Mouse (Mus musculus): ENCODE results near the gene Irf2. TPM values are rescaled to one million over a fixed set of nuclear protein-coding genes. Genes with fewer than 3 reads are reported as not detected.

The Irf2 gene
- polyA plus RNA-seq, 1 experiment from 2014 or later = 11.0 TPM

DNA sequence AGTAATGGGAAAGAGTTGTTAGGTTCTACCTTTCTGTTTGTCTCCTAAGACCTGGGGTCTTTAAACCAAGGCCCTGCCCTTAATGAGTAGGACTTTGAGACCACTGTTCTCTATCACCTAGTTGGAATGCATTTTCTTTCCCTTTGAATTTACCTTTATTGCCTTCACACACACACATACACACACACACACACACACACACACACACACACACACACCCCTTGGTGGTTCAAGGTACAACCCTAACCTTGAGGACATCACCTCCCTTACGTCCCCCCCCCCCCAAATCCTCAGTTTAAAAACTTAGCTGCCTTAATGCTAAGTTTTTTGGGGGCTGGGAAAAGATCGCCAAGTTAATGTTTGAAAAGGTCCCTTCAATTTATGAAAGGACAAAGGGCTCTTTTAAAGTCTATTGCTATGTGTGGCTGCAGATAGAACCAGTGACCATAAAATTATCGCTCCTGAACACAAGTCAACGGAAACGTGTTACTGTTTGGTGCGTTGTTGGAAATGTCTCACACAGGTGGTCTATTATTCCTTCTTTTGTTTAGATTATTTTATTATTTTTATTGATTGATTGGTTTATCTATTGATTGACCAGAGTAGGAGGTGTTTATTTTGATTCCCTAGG is 108.6 kb downstream of the Irf2 start:
- 93% methylated on average over 6 of the region's 6 CpGs for whole genome bisulfite sequencing
- H3K27ac ChIP-seq = no peak overlapping the region
- H3K4me1 ChIP-seq (replicated peaks; ENCODE audit: control insufficient read depth, insufficient read depth, low read length) = no peaks in the 10 kb centered on the region
- no peaks in the 10 kb centered on the region for H3K27me3 ChIP-seq (ENCODE audit: control insufficient read depth, insufficient read depth, low read length)
- no peak for ATAC-seq (ENCODE audit: low FRiP score)
- H3K9ac ChIP-seq = no peak overlapping the region
- DNase-seq (ENCODE audit: low spot score) = no peak
- H3K4me3 ChIP-seq (replicated peaks; ENCODE audit: low read length) = no peak overlapping the region
- H3K4me2 ChIP-seq (replicated peaks) = no peak overlapping the region
- H3K36me3 ChIP-seq (replicated peaks; ENCODE audit: control insufficient read depth, insufficient read depth) = peaks cover 4% of the 10 kb centered on the region; the same call in 1 of the 2 replicates
- H3K9me3 ChIP-seq (ENCODE audit: control insufficient read depth, low read length) = no peaks in the 10 kb centered on the region

DNA sequence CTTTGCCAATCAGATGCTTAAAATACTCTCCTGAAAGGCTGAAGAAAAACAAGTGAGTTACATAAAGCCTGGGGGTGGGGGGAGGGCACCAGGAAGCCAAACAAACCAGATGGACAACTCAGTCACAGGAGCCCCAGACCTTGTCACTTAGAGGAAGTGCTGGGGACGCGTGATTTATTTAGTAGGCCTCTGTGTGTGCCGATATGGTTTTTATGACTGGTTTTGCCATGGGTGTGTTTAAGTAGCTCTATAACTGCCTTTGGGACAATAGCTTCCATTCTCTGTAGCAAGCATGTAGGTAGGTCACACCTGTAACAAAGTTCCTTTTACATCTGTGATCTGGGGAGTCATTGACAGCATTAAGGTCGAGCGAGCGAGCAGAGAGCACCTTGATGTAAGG is 109.4 kb downstream of the Irf2 start:
- ATAC-seq (ENCODE audit: low FRiP score) (no peak), DNase-seq (ENCODE audit: low spot score) (no peak)
- Histone ChIP-seq H3K27ac (no peak overlapping the region), H3K36me3 (replicated peaks; ENCODE audit: control insufficient read depth, insufficient read depth) (peaks cover 4% of the 10 kb centered on the region; the same call in 1 of the 2 replicates), H3K27me3 (ENCODE audit: control insufficient read depth, insufficient read depth, low read length) (no peaks in the 10 kb centered on the region), H3K4me1 (replicated peaks; ENCODE audit: control insufficient read depth, insufficient read depth, low read length) (no peaks in the 10 kb centered on the region), H3K4me3 (replicated peaks; ENCODE audit: low read length) (no peak overlapping the region), H3K4me2 (replicated peaks) (no peak overlapping the region), H3K9ac (no peak overlapping the region), H3K9me3 (ENCODE audit: control insufficient read depth, low read length) (no peaks in the 10 kb centered on the region)
- WGBS = 90% methylated on average over 6 of the region's 6 CpGs

DNA sequence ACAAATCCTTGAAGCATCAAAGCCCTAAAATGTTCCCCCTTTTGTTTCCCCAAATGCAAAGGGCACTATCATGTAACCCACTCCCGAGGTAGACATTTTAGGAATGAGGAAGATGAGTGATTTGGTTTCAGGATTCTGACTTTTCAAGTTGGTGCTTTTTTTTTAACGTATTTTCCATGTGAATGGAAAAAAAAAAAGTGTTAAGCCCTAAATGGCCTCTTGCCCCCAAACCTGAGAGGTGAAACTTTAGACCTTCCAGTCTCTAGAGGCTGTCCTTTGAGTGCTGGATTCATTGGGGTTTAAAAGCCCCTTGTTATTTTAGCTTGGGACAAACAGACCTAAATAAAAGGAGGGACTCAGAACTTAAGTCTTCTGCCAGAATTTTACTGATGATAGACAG is 109.9 kb downstream of the Irf2 start:
- no peak for ATAC-seq (ENCODE audit: low FRiP score)
- H3K27ac ChIP-seq = no peak overlapping the region
- H3K4me3 ChIP-seq (replicated peaks; ENCODE audit: low read length) = no peak overlapping the region
- H3K36me3 ChIP-seq (replicated peaks; ENCODE audit: control insufficient read depth, insufficient read depth) = peaks cover 4% of the 10 kb centered on the region; the same call in 1 of the 2 replicates
- H3K4me1 ChIP-seq (replicated peaks; ENCODE audit: control insufficient read depth, insufficient read depth, low read length) = no peaks in the 10 kb centered on the region
- no peaks in the 10 kb centered on the region for H3K9me3 ChIP-seq (ENCODE audit: control insufficient read depth, low read length)
- no peak for DNase-seq (ENCODE audit: low spot score)
- H3K27me3 ChIP-seq (ENCODE audit: control insufficient read depth, insufficient read depth, low read length) = no peaks in the 10 kb centered on the region
- no peak overlapping the region for H3K9ac ChIP-seq
- WGBS = 63% methylated on average over 2 of the region's 2 CpGs
- H3K4me2 ChIP-seq (replicated peaks) = no peak overlapping the region

DNA sequence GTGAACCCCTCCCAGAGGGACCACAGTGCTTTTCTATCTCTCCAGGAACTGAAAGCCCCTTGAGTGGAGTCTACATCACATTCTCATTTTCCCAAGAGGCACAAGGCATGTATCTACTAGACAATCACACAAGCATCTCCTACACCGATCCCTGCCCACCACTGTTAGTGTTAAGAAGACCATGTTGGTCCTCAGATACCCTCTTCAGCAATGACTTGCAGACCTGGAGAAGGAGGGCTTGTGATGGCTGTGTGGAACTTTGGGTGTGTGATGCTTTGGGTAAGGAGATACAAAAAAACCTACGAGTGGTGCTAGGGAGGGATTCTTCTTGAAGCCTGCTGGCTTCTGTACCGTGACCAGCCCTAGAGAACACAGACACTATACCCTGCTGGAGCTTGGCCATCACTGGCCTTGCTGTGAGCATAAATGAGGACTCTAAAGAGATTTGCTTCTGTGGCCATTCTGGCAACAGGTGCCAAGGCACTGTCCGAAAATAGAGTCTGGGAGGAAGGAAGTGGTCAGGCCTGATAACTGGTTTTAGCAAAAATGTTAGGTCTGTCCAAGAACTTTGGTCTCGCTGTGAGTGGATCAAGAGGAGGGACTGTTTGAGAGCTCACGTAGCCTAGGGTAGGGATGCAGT is 110.8 kb downstream of the Irf2 start:
- no peaks in the 10 kb centered on the region for H3K27me3 ChIP-seq (ENCODE audit: control insufficient read depth, insufficient read depth, low read length)
- no peak overlapping the region for H3K4me3 ChIP-seq (replicated peaks; ENCODE audit: low read length)
- H3K9me3 ChIP-seq (ENCODE audit: control insufficient read depth, low read length) = no peaks in the 10 kb centered on the region
- H3K4me2 ChIP-seq (replicated peaks) = no peak overlapping the region
- H3K9ac ChIP-seq = no peak overlapping the region
- H3K36me3 ChIP-seq (replicated peaks; ENCODE audit: control insufficient read depth, insufficient read depth) = peaks cover 4% of the 10 kb centered on the region; the same call in 1 of the 2 replicates
- DNase-seq (ENCODE audit: low spot score) (no peak), ATAC-seq (ENCODE audit: low FRiP score) (no peak)
- H3K4me1 ChIP-seq (replicated peaks; ENCODE audit: control insufficient read depth, insufficient read depth, low read length) = no peaks in the 10 kb centered on the region
- WGBS = 92% methylated on average over 6 of the region's 6 CpGs
- no peak overlapping the region for H3K27ac ChIP-seq

DNA sequence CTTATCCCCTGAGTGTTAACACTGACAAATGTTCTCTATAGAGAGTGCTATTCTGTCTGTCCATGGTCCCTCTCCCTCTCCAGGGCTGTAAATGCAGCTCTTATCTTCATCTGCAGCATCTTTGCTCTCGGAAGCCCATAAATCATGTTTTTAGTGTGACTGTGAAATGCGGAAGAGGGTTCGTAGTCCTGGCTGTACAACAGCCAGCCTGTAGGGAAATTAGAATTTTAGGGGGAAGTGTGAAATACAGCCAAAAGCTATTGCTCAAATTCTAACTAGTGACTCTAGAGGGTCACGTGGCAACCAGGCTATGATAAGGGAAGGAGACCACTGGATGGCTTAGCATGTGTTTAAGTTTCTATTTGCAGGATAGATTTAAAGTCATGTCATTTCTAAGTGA is 112.0 kb downstream of the Irf2 start:
- no peak overlapping the region for H3K4me2 ChIP-seq (replicated peaks)
- no peak overlapping the region for H3K27ac ChIP-seq
- WGBS = 77% methylated on average over 4 of the region's 4 CpGs
- H3K4me1 ChIP-seq (replicated peaks; ENCODE audit: control insufficient read depth, insufficient read depth, low read length) = no peaks in the 10 kb centered on the region
- DNase-seq (ENCODE audit: low spot score) (no peak), ATAC-seq (ENCODE audit: low FRiP score) (no peak)
- no peak overlapping the region for H3K9ac ChIP-seq
- no peaks in the 10 kb centered on the region for H3K36me3 ChIP-seq (replicated peaks; ENCODE audit: control insufficient read depth, insufficient read depth)
- H3K27me3 ChIP-seq (ENCODE audit: control insufficient read depth, insufficient read depth, low read length) = no peaks in the 10 kb centered on the region
- no peaks in the 10 kb centered on the region for H3K9me3 ChIP-seq (ENCODE audit: control insufficient read depth, low read length)
- no peak overlapping the region for H3K4me3 ChIP-seq (replicated peaks; ENCODE audit: low read length)

DNA sequence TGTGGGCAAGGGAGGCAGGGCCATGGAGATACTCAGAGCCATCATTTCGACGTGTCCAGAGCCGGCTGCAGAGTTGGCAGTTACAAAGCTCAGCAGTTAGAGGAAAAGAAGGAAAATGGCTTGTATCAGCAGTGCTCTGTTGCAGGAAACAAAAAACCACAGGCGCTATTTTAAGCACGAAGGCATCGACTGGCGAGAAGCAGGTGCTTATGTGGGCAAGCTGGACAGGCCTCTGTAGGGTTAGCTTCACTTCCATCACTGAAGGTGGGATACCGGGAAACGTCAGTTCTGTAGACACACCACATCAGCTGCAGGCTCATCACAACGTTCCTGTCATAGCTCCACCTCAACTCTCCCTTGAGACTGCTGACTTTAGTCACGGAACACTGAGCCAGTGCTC is 112.8 kb downstream of the Irf2 start:
- no peak overlapping the region for H3K27ac ChIP-seq
- 82% methylated on average over 11 of the region's 11 CpGs for WGBS
- no peaks in the 10 kb centered on the region for H3K9me3 ChIP-seq (ENCODE audit: control insufficient read depth, low read length)
- H3K27me3 ChIP-seq (ENCODE audit: control insufficient read depth, insufficient read depth, low read length) = no peaks in the 10 kb centered on the region
- no peak overlapping the region for H3K4me3 ChIP-seq (replicated peaks; ENCODE audit: low read length)
- H3K9ac ChIP-seq = no peak overlapping the region
- no peaks in the 10 kb centered on the region for H3K36me3 ChIP-seq (replicated peaks; ENCODE audit: control insufficient read depth, insufficient read depth)
- no peaks in the 10 kb centered on the region for H3K4me1 ChIP-seq (replicated peaks; ENCODE audit: control insufficient read depth, insufficient read depth, low read length)
- H3K4me2 ChIP-seq (replicated peaks) = no peak overlapping the region
- no peak for ATAC-seq (ENCODE audit: low FRiP score)
- DNase-seq (ENCODE audit: low spot score) = no peak

DNA sequence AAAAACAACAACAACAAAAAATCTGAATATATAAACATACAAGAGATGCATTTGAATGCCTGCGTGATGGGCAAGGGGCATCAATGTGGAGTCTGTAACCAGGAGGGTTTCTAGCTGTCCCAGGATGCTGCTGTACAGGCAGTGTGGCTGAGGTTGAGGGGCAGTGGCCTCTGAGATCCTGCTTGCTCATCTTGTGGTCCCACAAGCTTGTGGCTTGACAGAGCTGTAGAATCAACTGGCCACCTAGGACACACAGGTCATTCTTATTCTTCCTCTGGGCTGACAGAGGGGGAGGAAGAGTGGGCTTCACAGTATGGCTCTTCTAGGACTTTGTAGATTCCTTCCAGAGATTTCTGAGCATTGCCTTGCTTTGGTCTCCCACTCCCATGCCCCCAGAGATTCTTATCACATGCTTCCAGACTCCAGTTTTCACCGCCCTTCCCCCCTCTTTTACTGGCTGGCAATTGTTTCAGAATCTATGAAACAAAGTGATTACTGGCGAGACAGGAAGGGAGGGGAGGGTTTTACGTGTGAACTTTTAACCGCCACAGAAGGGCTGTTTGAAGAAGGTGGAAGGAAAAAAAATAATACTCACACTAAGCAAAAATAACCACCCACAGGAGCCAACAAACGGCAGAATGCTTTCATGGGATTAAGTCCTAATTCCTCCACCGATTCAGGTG is 119.8 kb downstream of the Irf2 start:
- ATAC-seq (ENCODE audit: low FRiP score) = no peak
- WGBS = 51% methylated on average over 7 of the region's 7 CpGs

DNA sequence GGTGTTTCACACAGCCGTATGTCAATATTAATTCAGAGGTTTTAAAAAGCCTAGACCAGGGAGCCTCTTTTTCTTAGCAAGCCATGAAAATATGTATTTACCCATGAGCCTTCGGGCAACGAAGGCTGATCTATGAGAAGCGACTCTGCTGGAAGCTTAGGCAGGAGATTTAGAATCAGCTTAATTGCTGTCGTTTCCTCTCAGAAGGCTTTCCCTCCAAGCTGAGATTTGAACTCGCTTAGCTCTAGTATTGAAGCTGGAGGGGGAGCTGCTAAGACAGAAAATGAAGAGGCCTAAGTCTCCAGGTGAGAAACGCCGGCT is 120.3 kb downstream of the Irf2 start:
- no peak overlapping the region for H3K9ac ChIP-seq
- no peak overlapping the region for H3K4me3 ChIP-seq (replicated peaks; ENCODE audit: low read length)
- H3K27ac ChIP-seq = no peak overlapping the region
- no peaks in the 10 kb centered on the region for H3K4me1 ChIP-seq (replicated peaks; ENCODE audit: control insufficient read depth, insufficient read depth, low read length)
- H3K4me2 ChIP-seq (replicated peaks) = no peak overlapping the region
- no peaks in the 10 kb centered on the region for H3K9me3 ChIP-seq (ENCODE audit: control insufficient read depth, low read length)
- DNase-seq (ENCODE audit: low spot score) (no peak), ATAC-seq (ENCODE audit: low FRiP score) (no peak)
- no peaks in the 10 kb centered on the region for H3K27me3 ChIP-seq (ENCODE audit: control insufficient read depth, insufficient read depth, low read length)
- WGBS = 86% methylated on average over 8 of the region's 8 CpGs
- no peaks in the 10 kb centered on the region for H3K36me3 ChIP-seq (replicated peaks; ENCODE audit: control insufficient read depth, insufficient read depth)

More for the DNA sequence above, 119.8 kb downstream of the Irf2 start:
- Histone ChIP-seq H3K4me1 (replicated peaks; ENCODE audit: control insufficient read depth, insufficient read depth, low read length) (no peaks in the 10 kb centered on the region), H3K9ac (no peak overlapping the region), H3K4me3 (replicated peaks; ENCODE audit: low read length) (no peak overlapping the region), H3K4me2 (replicated peaks) (no peak overlapping the region), H3K27ac (no peak overlapping the region), H3K36me3 (replicated peaks; ENCODE audit: control insufficient read depth, insufficient read depth) (no peaks in the 10 kb centered on the region), H3K9me3 (ENCODE audit: control insufficient read depth, low read length) (no peaks in the 10 kb centered on the region), H3K27me3 (ENCODE audit: control insufficient read depth, insufficient read depth, low read length) (no peaks in the 10 kb centered on the region)
- DNase-seq (ENCODE audit: low spot score) = no peak

DNA sequence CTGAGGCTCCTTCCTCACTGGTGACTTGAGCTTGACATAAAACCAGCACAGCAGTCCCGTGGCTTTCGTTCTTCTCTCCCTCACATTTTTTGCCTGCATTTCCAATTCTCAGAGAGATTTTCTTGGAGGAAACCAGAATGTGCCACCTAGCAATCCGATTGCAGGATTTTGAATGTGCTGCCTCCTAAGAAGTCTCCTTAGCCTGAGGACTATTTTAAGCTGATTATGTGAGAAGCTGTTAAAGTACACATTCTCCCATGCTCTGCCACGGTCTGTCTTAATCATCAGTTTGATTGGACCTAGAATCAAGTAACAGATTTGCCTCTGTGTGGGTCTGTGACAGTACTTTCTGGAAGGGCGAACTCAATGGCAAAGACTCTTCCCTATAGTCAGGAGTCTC is 123.0 kb downstream of the Irf2 start:
- Histone ChIP-seq H3K9ac (no peak overlapping the region), H3K27me3 (ENCODE audit: control insufficient read depth, insufficient read depth, low read length) (no peaks in the 10 kb centered on the region), H3K27ac (no peak overlapping the region), H3K4me2 (replicated peaks) (no peak overlapping the region), H3K4me1 (replicated peaks; ENCODE audit: control insufficient read depth, insufficient read depth, low read length) (no peaks in the 10 kb centered on the region), H3K9me3 (ENCODE audit: control insufficient read depth, low read length) (no peaks in the 10 kb centered on the region), H3K36me3 (replicated peaks; ENCODE audit: control insufficient read depth, insufficient read depth) (no peaks in the 10 kb centered on the region), H3K4me3 (replicated peaks; ENCODE audit: low read length) (no peak overlapping the region)
- ATAC-seq (ENCODE audit: low FRiP score) (no peak), DNase-seq (ENCODE audit: low spot score) (no peak)
- WGBS = 91% methylated on average over 5 of the region's 5 CpGs
